Mouse (Mus musculus) adrenal gland (tissue): ENCODE measurements around the gene Upk1a.

Experiments used
- microRNA-seq, 2 experiments: library from miRNA; unstranded; fragments of <30 nt; microRNA quantifications; one replicate each; pipeline ENCODE4; 2019

Gene Upk1a

Small RNA genes lying within 50 kb of the gene (microRNA-seq; reads per million reads assigned to microRNA genes)
- gene Mir3569 = 0 to 0.37 reads per million in 2 experiments
